Mouse (Mus musculus) right cerebral cortex, postnatal 25 days (tissue): ENCODE measurements at regions not wholly inside any gene's neighbourhood (a gene's known extent, or its start where the extent isn't known, plus 50 kb on each side); places are given as distances from the start of the nearest gene placed in this dataset.
"Not testable (repeated sequence)": the region's sequence is repeated elsewhere in the genome, so short reads cannot be mapped to it uniquely, and the experiment has no call there.

ENCODE experiments used
- DNase-seq: peaks from one replicate; pipeline ENCODE4 v3.0.0; 2022

DNA sequence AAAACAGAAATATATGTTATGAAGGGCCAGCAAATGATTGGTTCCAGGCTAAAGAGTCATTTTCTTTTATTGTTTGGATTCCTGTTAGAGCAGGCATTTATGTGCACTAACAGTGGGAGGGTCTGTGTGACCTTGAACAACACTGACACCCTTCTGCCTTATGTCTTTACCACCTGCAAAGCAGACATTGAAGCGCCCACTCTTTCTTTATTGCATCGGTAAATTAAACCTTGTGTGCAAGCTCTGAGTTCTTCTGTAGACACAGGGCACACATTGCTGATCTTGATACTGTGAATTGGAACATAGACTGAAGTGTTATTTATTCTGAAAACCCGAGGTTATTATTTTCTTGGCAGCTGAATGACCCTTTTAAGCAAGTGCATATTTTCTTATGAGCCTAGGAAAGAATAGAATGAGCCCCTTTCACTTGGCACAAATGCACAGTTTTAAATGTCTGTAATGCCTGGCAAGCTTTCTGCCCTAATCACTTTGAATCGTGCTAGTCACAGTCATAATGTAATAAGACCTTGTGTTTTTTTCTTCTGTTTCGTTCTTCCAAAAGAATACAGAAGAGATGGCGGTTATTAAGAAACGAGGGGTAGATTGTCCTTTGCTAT lies 125.1 kb upstream of the Cobl start:
- DNase-seq = no peak

DNA sequence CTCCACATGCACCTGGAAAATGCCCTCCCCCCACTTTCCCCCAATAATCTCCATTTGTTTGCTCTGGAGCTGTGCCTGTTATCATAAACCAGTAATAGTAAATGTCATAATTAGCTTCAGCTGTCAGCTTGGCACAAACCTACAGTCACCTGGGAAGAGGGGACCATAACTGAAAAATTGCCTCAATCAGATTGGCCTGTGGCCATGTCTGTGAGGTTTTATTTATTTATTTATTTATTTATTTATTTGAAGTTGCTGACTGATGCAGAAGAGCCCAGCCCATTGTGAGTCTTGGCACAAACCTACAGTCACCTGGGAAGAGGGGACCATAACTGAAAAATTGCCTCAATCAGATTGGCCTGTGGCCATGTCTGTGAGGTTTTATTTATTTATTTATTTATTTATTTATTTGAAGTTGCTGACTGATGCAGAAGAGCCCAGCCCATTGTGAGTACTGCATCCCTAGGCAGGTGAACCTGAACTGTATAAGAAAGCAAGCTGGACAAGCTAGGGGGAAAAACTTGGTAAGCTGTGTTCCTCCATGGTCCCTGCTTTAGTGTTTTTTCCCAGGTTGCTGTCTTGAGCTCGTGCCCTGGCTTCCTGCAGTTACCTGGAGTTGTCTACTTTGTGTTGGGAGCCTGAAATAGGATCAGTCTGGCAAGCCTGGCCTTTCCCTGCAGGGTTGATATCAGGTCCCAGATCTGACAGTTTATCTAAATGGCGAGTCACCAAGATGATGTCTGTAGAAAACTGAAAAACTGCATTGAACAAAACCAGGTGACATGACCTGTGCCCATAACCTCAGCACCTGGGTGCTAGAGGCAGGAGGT lies 120.3 kb upstream of the Cobl start:
- not testable (repeated sequence) for DNase-seq

DNA sequence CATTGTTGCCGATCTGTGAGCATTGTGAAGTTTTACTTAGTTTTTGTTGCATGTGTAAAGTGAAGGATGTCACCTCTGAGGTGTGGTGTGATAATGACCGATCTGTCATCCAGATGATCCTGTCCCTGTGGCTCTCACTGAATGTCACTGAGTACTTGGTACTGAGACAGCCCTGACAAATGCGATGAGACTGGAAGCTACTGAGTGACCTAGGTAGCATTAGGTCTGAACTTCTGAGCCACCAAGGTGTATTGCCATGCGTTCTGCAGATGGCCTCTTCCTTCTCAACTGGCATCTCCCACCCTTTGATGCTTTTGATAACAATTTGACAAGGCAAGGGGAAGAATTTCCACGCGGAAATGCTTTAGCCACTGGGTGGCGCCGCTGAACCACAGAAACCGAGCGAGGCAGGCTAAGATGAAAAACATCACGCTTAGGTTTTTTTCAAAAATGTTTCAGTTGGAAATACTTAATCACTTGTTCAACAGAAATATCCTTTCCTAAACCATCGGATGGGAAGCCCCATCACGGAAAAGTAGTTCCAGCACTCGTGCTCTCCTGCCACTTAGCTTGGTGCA lies 114.3 kb upstream of the Cobl start:
- peak; percentile 64 for DNase-seq

DNA sequence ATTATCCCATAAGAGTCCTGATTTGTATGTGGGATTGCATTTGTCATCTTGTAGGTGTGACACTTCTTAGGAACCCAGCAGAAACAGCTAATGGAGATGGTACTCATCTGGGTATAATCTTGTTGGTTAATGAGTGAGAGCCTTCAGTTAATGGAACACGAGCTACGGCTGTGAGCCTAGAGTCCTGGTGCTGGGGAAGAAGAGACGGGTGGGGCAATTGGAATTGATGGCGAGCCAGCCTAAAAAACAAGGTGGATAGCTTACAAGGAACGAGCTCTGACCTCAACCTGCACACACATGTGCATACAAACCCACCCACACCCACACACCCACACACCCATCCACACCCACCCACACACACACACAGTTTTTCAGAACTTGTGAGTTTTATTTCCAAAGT lies 94.9 kb upstream of the Cobl start:
- DNase-seq = no peak

DNA sequence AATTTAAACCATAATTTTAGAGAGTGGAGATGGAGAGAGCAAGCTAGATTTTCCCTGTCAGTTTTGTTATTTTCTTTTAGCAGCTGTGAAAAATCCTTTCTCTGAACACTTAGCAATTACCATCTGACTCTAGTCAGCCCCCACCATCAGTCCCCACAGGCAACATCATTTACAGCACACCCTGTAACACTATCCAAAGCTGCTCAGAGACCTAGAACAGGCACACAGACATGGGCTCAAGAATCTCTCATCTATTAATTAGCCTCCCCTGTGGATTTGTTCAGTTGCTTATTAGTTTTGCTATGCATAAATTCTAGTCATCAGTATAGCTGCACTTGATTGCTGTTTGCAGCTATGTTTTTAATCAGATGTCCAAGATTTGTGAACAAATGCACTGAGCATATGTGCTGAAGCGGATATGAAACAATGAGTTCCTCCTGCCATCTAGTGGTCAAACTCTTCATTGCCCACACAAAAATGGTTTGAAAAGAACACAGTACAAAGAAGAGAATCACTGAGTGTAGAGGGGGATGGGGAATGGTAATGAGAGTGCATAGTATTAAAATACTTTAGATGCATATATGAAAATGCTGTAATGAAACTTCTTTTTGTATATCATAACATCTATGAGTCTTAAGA lies 94.4 kb upstream of the Cobl start:
- DNase-seq = no peak

DNA sequence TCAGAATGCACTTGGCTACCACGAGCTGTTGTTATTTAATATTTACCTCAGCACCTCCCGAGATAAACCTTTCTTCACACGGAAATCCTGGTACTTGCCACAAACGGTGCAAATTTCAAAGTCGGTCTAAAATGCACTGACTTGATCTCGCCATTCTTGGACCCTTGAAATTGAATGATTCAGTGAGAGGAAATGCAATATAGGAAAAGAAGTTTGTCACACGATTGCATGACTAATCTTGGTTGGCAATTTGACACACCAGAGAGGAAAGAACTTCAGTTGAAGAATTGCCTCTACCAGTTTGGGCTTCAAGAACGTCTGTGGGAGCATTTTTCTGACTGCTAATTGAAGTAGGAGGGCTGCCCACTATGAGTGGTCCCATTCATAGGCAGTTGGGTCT lies 93.4 kb upstream of the Cobl start:
- no peak for DNase-seq

DNA sequence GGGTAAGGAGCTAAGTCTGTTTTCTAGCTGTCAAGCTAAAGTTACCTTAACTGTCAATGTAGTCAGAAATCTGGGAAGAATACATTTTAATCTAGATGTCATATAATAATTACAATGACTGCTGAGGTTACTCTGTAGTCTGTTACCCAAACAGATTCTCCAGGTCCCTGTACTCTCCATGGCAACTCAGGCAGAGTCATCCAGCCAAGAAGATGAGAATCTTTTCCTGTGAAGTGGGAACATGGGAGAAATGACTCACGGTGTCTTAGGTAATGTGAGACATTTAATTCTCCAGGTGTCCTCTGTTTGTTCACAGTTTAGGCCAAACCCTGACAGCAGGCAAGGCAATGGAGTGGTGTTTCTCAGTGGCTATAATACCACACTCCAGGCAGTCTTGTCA lies 81.0 kb upstream of the Cobl start:
- DNase-seq = no peak

DNA sequence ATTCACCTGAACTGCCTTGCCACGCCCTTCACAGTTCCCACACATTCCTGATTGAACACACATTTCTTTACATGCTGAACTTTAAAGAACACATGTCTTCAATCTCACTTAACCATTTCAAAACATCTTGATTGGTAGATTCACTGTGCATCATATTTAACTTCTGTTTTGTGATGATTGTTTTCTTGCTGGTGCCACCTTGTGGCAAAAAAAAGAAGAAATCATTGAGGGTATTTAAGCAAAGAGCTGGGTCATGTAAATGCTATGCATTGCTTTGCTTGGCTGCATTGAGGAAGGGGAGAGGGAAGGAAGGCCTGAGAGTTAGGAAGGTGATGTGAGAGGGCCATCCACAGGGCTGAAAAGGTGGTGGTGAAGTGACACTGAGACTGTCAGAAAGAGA lies 78.3 kb upstream of the Cobl start:
- DNase-seq = no peak

DNA sequence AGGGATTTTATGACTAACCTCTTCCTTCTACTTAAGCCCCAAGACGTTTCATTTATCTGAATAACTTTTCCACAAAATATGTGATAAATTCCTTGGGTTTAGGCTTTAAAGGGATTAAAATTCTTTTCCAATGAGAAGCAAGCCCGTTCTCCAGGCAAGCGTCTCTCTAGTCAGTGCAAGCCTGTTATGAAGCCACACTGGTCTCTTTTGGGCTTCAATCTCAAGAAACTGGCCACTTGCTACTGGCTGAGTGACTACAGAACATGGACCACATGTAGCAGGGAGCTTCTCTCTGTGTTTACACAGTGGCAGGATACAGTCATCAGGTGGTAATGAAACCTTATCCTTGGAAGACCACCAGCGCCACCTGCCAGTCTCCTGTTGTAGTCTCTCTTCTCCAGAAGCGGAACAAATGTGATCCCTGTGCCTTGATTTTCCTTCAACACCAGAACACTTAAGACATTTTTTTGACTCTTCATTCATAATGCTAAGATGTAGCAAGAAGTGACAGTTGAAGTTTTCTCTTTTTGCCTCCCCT lies 75.6 kb upstream of the Cobl start:
- no peak for DNase-seq

DNA sequence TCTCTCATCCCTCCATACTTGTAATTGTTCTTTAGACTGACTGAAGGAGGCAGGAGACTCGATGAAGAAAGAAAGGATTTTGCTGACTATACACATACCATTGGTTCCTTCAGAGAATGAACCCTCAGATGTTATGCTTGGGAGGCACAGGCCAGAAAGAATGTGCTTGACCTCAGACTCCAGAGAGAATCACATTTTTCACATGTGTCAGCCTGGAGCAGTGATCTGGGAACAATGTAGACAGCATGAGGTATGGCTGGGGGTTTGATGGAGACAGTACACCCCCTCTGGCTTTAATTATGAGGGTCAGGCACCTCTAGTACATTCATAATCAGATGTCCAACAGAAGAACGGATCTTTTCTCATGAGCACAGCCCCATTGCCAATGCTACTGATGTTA lies 70.3 kb upstream of the Cobl start:
- no peak for DNase-seq

DNA sequence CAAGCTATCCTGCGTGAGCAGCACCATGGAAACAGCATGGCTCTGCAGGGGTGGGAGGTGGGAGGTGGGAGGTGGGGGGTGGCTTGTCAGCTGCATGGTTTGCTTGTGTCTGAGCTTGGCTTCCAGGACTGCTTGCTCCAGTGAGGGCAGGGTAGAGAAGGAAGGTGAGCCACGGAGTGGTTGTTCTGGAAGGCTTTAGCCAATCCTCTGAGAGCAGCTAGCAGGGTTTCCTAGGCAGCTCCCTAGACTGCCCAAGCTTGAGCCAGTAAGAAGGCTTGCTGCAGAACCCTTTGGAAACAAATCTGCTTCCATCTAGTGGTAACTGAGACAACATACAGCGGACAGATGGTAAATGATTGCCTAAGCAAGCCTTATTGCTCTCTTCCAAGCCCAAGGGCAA lies 67.5 kb upstream of the Cobl start:
- DNase-seq = peak; percentile 50

DNA sequence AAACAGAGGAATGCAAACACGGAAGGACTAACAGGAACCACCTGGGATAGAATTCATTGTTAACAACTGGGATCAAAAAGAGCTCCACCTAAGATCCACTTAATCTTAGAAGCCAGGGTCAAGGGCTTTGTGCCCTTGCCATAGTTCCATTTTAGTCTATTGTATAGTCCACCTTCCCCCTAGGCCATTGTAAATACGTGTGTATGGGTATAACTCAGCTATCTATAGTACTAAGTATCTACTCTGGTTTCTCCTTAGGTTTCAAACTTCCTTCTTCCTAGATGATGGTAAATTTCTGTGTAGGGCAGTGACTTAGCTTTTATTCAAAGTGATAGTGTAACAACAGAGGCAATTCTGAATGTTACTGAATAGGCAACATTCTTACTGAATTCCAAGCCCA lies 57.3 kb upstream of the Cobl start:
- DNase-seq = not testable (repeated sequence)

DNA sequence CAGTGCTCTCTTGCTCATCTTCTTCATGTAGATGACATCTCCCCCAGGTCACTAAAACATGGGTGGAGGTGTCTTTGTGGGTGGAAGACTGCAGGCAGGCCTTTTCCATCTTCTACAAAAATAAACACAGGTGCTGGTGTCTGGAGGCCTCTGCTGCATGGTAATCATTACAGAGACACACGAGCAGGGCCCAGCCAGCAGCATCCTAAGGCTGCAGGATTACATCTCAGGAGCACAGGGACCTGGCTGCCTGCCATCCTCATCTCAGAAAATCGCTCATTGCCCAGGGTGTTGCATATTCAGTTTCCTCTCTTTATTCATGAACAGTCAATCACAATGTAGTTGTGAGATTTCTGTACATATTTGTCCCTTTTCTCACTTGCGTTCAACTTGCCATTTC lies 56.5 kb upstream of the Cobl start:
- DNase-seq = no peak

DNA sequence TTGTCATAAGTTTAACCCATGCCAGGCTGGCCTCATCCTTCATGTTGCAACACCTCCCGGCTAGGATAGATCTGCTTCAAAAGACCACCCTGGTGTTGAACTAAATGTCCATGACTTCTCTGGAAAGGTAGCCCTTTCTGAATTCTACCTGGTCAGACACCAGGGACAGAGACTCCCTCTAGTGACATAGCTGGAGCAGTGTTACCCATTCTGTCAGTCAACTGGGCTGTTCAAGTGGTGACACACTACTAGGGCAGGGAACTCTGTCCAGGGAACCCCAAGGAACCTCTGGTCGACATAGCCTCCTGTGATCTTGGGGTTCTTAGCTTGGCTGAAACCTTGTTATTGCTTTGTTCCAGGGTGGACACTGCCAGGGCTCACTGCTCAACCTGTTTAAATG lies 51.6 kb upstream of the Cobl start:
- DNase-seq = no peak
